Mouse (Mus musculus) adrenal gland, adult (tissue): ENCODE results near the gene Brd3os.
A peak's percentile ranks its signal among the peaks of the same experiment; 100 is the strongest.

Experiments
- DNase-seq, 2 experiments: peaks; one replicate each; pipeline ENCODE4 v3.0.0; 2022 to 2023; ENCODE audit warnings: low spot score in 1 of 2; ENCODE audit not compliant: inconsistent age in 2 of 2

The Brd3os gene

DNA sequence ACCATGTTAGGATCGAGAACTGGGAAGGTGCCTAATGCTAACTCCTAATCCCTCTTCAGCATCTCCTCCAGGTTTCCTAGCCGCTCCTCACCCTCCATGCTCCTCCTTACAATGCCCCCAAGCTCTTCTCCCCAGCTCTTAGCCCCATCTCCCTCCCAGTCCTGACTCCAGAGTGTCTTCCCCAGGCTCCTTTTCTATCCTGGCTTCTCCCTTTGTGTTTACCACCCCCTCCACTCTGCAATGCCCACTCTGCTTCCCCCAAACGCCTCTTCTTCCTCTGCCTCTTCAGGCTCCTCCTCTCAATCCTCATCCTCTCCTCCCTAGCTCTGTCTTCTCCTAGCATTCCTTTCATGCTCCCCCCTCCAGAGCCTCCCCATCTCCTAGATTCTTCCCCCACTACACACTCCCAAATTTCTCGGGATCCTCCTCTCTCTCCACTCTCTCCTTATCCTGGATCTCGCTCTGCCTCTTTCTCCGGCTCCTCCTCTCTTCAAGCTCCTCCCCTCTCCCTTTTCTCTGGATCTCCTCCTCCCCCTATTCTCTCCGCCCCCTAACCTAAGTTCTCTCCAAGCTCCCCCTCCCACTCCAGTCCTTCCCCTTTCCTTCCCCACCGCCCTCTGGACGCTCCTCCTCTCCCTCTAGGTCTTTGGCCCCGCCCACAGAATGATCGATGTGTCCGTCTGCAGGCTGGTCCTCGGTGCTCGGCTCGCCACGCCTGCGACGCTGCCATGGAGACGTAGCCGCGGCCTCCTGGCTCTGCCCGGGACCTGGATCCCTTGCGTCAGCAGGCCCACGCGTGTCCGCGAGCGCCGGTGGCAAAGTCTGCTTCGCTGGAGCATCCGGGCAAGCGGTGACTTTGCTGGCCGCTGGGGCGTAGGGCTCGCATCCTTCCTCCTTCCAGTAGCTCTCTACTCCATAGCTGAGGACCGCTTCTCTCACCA, at the start of gene Brd3os:
Gene Brd3os, plus strand, starts transcription at position 558 of the 941 bp plus-strand sequence.
- peak; percentile 98 for DNase-seq

DNA sequence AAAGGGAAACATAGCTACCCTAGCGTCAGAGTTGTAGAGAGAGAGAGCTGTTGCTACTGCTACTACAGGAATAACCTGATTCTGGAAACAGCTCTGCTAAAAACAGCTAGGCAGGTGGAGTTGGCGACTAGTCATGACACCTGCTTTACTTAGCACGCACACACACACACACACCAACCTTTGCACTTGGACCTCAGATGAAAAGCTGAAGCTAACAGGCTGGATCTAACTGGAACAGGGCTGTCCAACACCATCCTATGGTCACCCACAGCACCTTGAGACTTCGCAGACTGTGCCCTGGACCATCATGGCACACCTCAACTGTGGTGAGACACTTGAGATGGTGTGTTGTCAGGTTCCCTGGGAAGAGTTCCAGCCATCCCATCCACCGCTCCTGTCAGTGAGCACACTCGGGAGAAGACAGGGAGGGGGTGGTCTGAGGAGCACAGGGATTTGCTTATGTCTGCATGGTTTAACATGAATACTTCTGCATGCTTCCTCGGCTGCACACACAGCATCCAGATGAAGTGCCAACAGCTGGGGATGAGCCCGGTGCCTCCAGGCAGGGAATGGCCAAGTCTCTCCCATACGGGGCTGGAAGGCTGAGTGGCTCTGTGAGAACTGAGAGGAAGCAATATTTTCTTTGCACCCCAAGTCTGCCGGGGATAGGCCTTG, 47.8 kb upstream of the Brd3os start:
- no peak for DNase-seq

DNA sequence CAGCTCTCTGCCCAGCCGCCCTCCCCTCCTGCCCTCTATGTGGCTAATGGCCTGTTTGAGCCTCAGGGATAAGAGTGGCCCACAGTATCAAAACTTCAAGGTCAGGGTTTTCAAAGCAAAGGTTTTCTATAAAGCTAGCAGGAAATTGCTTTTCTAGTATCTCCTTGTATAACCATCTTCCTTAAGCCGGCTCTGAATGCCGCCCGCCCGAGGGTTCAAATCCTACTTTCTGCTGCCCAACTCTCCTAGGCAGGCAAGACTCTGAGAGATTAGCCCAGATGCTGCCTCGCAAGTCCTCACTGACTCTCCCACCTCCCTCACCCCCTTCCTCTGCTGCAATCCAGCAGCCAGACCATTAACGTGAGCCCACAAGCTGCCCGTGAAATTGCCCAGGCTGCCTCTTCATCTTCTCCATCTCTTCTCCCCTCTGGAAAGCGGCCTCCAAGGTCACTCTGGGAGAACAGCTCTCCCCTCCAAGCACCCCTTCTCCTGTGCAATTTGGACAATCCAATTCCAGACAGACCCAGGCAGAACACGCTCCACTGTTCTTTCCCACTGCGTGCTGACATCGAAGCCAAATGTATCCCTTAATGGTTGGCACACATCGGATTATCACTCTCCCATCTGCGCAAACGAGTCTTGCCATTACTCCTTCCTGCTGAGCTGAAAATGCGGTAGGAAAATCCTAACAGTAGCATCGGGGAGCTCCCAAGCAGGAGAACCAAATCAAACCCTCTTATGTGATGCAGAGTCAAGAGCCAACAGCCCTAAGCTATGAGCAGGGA, 45.3 kb upstream of the Brd3os start:
- DNase-seq = peak in 1 of 2 experiments; percentile 40

DNA sequence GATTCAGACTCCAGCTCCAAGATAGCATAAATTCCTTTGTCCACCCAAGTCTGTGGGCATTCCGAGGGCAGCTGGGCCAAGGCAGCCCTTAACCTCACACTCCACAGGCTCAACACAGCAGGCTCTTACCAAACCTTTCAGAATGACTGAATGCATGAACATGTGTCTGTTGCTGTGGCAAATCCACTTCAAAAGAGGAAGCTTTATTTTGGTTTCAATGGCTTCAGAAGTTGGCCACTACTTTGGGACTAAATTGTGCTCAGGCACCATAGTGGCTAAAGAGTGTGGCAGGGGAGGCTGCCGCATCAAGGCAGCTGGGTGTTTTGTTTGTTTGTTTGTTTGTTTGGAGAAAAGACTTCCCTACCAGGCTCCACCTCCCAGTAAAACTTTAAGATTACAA, 42.0 kb upstream of the Brd3os start:
- no peak for DNase-seq

DNA sequence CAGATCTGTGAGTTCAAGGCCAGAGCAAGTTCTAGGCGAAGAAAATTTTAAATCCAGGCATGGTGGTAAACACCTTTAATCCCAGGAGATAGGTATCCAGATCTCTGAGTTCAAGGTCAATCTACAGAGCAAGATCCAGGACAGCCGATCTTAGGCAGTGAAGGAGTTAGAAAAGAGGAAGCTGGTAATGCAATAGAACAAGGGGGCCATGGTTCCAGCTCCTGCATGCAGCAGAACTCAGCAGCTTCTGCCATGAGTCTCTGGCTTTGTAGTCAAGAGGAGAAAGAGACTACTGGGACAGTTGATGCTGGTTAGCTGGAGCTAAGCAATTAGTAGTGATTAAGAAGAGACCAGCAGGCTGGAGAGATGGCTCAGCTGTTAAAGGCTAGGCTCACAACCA, 40.6 kb upstream of the Brd3os start:
- DNase-seq = no peak

DNA sequence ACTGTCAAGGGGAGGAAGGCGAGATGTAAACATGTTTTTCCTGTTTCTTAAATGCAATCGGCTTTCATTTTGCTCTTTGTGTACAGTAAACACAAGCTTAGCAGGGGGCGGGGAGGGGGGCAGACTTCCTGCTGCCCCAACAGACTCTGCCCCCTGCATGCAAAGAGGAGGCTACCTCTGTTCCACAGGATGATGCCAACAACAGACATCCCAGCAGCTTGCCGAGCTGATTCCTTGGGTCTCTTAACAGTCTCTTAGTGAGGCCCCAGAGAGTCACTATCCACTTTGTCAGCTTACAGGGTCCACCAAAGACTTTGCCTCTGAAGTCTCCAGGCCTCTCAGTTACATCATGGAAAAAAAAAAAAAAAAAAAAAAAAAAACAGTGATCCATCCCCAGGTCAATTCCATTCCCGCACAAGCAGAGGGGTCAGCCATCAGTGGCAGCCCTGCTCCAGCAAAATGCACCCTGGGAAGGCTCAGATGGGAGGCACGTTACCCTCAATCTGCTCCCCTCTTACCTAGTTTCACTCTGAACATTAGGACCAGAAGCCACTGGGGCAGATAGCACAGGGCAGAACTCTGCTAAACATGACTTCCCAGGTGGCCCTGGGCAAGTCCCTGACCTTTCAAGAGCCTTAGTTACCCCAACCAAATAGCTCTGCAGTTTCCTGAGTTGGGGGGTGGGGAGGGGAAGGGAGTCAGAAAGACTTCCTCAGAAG, 37.6 kb upstream of the Brd3os start:
- peak in 1 of 2 experiments; percentile 51 for DNase-seq

DNA sequence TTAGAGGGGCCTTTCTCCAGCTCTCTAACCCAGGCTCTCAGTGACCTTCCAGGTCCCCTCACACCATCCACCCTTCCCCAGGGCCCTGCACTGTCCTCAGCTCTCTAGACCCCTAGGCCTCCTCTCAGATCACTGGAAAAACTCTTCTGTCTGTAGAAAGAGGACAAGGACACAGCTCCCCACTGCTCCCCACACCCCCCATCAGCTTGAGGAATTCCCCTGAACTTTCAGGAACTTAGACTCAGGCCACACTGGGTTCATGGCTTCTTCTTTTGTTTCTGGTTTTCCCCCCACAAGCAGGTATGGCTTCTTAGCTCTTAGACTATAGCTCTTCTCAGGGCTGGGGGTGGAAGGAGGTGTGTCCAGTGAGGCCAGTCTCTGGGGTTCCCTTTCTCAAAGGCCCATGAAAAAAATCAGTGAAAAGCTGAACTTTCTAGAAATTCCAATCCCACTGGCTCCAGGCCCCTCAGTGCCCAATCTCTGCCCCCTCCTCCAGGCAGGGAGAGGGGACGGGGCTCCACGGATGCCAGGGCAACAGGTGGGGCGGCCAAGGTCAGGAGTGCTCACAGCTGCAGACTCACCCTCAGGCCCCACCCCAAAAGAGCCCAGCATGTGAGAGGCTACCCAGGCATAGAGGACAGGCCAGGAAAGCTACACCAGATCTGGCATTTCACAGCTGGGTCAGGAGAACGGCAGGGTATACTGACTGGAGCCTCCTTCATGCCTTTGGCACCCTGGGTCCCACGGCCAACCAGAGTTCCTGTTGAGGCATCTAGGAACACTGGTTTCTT, 36.8 kb upstream of the Brd3os start:
- DNase-seq = peak in 1 of 2 experiments; percentile 86

DNA sequence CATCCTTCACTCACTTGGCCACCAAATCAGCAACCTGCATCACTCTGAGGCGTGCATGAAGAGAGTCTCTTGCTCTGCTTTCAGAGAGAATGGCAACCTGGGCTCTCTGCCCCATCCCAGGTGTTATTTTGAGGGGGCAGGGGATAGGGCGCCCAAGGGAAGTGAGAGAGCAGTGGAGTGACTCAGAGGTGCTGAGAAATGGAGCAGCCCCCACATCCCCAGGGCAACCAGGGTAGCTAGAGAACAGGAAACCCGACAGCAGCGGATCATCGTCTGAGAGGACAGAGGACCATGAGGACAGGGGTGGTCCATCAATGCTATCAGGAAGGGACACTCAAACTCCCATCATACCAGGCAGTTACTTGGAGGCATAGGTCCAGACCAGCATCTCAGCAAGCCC, 35.2 kb upstream of the Brd3os start:
- peak in 1 of 2 experiments; percentile 43 for DNase-seq

DNA sequence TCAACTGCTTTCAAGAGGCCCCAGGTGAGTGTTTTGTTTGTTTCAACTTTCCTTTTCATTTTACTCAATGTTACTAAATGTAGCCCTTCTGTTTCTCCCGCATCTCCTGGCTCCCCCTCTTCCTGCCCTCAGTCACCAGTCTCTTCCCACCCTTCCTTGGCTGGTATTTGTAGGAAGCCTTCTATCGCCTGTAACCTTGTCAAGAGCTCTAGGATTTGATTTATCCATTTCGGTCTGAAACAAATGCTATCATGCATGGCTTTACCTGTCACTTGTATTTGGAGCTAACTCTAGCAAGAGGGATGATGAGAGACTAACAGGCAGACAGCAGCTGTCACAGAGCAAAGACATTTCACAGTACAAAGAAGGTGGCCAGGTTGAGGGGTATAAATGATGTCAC, 33.9 kb upstream of the Brd3os start:
- peak in 1 of 2 experiments; percentile 35 for DNase-seq

DNA sequence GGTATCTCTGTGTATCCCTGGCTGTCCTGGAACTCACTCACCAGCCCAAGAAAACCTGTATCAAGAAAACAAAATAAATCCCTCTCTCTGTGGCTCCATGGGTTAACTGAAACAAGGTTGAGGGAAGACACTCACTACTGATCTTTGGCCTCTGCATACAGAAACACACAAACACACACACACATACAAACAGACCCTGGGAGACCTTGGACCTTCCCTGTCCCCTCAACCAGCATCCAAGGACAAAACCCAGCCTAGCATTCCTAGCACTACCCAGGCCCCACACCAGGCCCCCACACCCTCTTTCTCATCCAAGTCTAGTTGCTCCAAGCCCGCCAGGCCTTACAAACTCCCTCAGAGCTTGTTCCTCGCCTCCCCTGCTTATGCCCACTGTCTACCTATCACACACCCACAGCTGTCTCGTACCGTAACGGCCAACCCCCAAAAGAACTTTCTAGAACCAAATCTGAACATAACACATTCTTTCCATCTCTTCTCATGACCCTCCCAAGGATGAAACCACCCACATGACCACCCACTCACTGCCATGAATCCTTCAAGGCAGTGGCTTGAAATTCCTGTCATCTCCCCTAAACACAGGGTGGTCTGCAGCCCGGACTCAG, 31.5 kb upstream of the Brd3os start:
- peak in 1 of 2 experiments; percentile 36 for DNase-seq

DNA sequence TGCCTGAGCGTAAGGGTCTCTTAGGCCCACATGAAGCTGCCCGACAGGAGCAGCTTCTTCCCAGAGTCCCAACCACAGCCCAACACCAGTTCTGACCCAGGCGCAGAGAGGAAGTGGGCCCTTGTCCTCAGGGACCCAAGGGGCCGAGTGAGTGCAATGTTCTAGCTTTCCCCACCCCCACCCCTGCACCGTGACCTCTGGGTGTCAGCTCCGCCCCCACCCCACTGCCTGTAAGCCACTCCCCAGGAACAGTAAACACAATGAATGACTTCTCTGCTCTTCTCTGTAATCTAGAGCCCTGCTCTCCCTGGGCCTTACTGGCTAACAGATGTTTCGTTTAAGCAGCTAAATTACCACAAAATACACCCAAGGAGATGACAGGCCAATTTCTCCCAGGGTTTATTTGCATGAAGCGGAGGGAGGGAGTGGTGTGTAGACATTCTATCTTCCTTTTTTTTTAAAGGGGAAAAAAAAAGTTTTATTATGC, 30.4 kb upstream of the Brd3os start:
- DNase-seq = peak in 1 of 2 experiments; percentile 37

DNA sequence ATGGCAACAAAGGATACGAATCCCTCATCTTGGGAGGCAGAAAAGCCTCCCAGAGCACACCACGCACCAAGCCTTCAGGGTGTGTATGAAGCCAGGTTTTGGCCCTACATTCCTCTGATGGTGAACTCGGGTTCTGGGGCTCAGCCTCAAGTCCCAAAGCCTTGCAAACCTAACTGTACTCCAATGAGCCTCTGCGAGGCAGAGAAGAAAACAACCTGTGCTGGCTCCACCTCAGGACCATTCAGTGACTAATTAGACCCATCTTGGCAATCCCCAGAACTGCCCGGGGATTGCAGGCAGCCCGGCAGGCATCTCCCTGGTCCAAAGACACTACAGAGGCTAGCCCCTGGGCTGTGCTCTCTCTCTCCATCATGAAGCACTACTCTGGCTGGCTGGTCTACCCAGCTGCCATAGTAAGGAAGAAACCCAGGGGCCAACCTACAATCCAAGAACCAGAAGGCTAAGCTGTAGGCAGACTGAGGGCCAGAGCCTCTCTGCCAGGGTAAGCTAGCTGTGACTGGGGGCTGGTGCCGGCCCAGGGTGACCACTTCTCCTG, 29.8 kb upstream of the Brd3os start:
- DNase-seq = peak in 1 of 2 experiments; percentile 33

DNA sequence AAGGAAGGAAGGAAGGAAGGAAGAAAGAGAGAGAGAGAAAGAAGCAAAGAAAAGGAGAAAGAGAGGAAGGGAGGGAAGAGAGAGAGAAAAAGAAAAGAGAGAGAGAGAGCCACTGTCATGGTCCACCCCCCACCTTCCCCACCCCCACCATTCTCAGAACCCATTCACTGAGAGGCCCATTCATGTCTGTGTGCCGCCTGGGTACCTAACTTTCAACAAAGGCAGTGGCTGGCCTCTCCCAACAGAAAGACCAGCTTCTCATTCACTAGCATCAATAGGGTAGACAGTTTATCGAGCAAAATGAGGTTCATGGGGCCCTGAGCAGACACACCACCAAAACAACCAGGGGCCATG, 28.6 kb upstream of the Brd3os start:
- no peak for DNase-seq

DNA sequence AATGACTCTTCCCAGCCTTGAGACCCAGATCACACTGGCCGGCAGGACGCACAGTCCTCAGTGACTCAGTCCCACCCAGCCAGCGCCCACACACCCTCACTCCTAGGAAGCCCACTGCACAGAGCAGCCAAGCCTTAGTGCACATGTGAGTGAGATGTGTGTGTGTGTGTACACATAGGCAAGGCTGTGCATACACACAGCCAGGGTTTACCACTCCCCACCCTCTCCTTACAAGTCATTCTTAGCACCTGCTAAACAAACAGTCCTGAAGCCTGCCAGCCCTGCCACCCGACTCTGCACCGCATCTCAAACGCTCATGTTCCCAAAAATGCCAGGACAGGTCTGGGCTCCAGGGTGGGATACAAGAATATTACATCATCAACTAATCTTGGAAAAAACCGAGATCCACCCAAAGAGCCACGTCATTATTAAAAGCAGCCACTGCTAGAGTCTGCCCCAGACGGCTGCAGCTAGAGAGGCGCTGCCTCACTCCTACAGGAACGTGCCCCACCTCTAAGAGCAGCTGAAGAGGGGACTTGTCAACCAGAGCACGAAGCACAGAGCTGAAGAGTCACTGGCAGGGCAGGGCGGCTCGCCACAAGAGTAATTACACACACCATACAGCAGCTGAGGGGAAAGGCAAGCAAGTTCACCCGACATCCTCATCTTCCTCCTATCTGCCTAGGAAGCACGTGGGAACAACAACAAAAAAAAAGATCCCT, 28.0 kb upstream of the Brd3os start:
- peak in 1 of 2 experiments; percentile 38 for DNase-seq

DNA sequence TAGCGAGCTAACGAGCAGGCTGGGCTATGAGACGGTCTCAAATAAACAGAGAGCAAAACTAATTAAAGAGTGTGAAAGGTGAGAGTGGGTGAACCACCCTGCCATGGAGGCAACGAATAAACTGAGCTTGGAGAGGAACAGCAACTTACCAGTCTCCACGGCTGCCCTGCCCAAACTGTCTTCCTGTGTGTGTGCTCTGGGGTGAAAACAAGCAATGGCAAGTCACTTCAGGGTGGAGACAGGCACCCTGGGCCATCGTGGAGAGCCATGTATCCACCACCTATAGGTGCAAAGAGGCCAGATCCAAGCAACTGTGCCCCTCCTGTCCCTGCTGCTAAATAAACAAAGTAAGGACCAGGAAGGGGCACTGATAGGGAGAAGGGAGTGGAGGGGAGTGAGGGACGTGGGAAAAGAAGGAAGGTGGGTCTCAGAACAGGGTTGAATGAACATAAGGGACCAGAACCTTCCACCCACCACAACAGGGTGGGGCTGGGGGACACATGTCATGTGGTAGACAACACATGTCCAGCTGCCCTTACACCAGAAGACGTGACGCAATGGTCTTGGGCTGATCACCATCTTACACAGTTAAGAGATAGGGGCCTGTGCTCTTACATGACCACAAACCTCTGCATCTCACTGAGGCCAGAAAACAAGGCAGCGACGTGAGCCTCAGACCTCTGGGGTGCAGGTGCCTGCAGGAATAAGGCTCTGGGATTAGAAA, 26.9 kb upstream of the Brd3os start:
- DNase-seq = no peak

DNA sequence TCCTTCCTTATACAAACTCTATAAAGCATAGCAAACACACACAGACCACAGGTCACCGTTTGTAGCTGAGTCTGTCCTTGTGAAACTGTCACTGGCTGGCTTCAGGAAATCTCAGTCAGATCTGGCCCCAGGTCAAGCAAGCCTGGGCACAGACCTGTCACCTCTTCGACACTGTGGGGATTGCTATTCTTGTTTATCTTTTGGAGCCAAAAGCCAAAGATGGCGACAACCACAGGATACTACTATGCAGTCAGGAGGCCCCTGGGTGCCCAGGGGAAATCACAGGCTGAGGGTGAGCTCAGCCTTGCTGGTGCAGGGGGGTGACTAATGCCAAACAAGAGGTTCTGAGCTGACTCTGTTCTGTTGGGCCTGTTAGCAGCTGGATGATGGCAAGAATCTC, 25.7 kb upstream of the Brd3os start:
- peak in 1 of 2 experiments; percentile 73 for DNase-seq

DNA sequence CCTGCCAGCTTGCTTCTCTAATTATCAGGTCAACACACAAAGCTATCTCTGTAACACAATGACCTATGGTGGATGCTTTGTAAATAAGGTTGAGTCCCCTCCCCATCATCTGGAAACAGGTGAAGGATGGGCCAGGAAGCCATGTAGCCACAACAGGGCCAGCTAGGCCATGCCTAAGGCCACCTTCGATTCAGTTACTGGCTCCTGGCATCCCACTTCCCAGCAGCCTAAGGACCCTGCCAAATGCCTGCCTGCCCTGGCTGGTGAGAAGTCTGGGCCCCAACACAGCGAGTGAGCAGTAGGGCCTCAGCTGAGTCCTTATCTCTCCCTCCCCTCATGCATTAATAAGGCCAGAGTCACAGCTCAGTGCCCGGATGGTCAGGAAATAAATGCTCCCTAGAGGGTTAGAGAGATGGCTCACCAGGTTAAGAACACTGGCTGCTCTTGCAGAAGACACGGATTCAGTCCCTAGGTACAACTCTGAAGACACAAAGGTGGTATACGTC, 24.4 kb upstream of the Brd3os start:
- DNase-seq = no peak
